In genomic region chr10:53013878-53014277, GRCm38 (mm10) we compare ENCODE assay signal across 15 mouse cellular contexts.
DNase-seq lines count a peak whose midpoint lies in the region; ATAC-seq lines count a peak whose summit lies in the region.
"Had no signal": no experiment of that assay in that cellular context is flagged by ENCODE, and none has a peak within 500 bp of the region (broad histone marks: within the 10 kb centered on the region; RNA-seq: fewer than 3 reads in every experiment).

No protein-coding gene starts in this region.

- DNase-seq in heart, adult 11 months, result peak; percentile 78
- no peak for DNase-seq in heart, adult 18-20 months
- peak; percentile 32 for DNase-seq in adrenal gland, postnatal 10 days
- no peak for DNase-seq in T-cell, adult 2 months (ENCODE audit: low spot score)
- DNase-seq in thymus, postnatal 10 days (ENCODE audit: low spot score in 2 of 2), result no peak
- DNase-seq: kidney, adult 11 months; lung, adult 18-20 months; right cerebral cortex, adult 18-20 months; thymus, postnatal 36 days had no signal

- H3K9ac ChIP-seq in forebrain, embryonic 15.5 days (replicated peaks), result no peak overlapping the region
- no peak overlapping the region for H3K9ac ChIP-seq in midbrain, embryonic 15.5 days
- H3K9ac ChIP-seq: heart, embryonic 15.5 days had no signal

- H3K4me1 ChIP-seq in forebrain, embryonic 15.5 days, result peaks cover 5% of the 10 kb centered on the region; the same call in 1 of the 2 replicates
- 0 out of 2 replicates have a peak, but pooled peaks cover 4% of the 10 kb centered on the region for H3K4me1 ChIP-seq in midbrain, embryonic 15.5 days
- H3K4me1 ChIP-seq: heart, embryonic 15.5 days had no signal

- 34% methylated on average over 5 of the region's 5 CpGs for WGBS in forebrain, embryonic 15.5 days
- 42% methylated on average over 5 of the region's 5 CpGs for WGBS in midbrain, embryonic 15.5 days

- ATAC-seq in forebrain, embryonic 15.5 days (replicated peaks), result peak; percentile 61
- peak; percentile 62 for ATAC-seq in midbrain, embryonic 15.5 days (replicated peaks)
- ATAC-seq in inflammation-experienced regulatory T-cells, adult 6 months, result no peak
- ATAC-seq: Patski had no signal

- no peak overlapping the region for H3K4me2 ChIP-seq in forebrain, embryonic 15.5 days (replicated peaks)
- H3K4me2 ChIP-seq in midbrain, embryonic 15.5 days, result no peak overlapping the region
- H3K4me2 ChIP-seq: heart, embryonic 15.5 days had no signal

- H3K36me3 ChIP-seq in forebrain, embryonic 15.5 days, result no peaks in the 10 kb centered on the region
- H3K36me3 ChIP-seq in midbrain, embryonic 15.5 days (replicated peaks), result no peaks in the 10 kb centered on the region
- H3K36me3 ChIP-seq: heart, embryonic 15.5 days had no signal

- H3K4me3 ChIP-seq in forebrain, embryonic 15.5 days, result no peak overlapping the region
- H3K4me3 ChIP-seq in midbrain, embryonic 15.5 days, result no peak overlapping the region
- H3K4me3 ChIP-seq: heart, embryonic 15.5 days; layer of hippocampus, adult 2 months had no signal

- H3K9me3 ChIP-seq in forebrain, embryonic 15.5 days, result no peaks in the 10 kb centered on the region
- no peaks in the 10 kb centered on the region for H3K9me3 ChIP-seq in midbrain, embryonic 15.5 days
- H3K9me3 ChIP-seq: heart, embryonic 15.5 days had no signal

- no peaks in the 10 kb centered on the region for H3K27me3 ChIP-seq in forebrain, embryonic 15.5 days
- H3K27me3 ChIP-seq in midbrain, embryonic 15.5 days (replicated peaks), result no peaks in the 10 kb centered on the region
- H3K27me3 ChIP-seq: heart, embryonic 15.5 days; Patski had no signal

- 0 out of 2 replicates have a peak overlapping the region, but pooled peaks have one; percentile 14 for H3K27ac ChIP-seq in forebrain, embryonic 15.5 days (replicated peaks)
- H3K27ac ChIP-seq in midbrain, embryonic 15.5 days, result no peak overlapping the region
- H3K27ac ChIP-seq: heart, embryonic 15.5 days; layer of hippocampus, adult 2 months had no signal

Comparison
In these comparisons a context has a peak if more than half of its experiments do, and no peak if none do; other contexts are left out.
1. DNase-seq: peak in heart, adult 11 months (single experiment) and adrenal gland, postnatal 10 days (single experiment); none in heart, adult 18-20 months (0 of 2), T-cell, adult 2 months (single experiment) and thymus, postnatal 10 days (0 of 2).